Mouse (Mus musculus) embryonic facial prominence, embryonic 10.5 days (tissue): ENCODE data around the gene Dppa2. TPM values are rescaled to one million over a fixed set of nuclear protein-coding genes. Genes with fewer than 3 reads are reported as not detected.
"Not testable (repeated sequence)": the region's sequence is repeated elsewhere in the genome, so short reads cannot be mapped to it uniquely, and the experiment has no call there.

Experiments
- DNase-seq: peaks from one replicate; pipeline ENCODE4 v3.0.0-alpha.2; 2017; ENCODE audit warnings: low spot score
- H3K27ac ChIP-seq: fragments of 300-500 bp; sonication (generic); replicated peaks from 2 replicates; pipeline ENCODE4 v1.5.1; 2016; ENCODE audit warnings: mild to moderate bottlenecking
- H3K27me3 ChIP-seq: fragments of 300-500 bp; sonication (generic); replicated peaks from 2 replicates; pipeline ENCODE4 v1.6.1; 2016; ENCODE audit warnings: low read depth, mild to moderate bottlenecking; ENCODE audit not compliant: poor library complexity, severe bottlenecking
- H3K36me3 ChIP-seq: fragments of 300-500 bp; sonication (generic); replicated peaks from 2 replicates; pipeline ENCODE4 v1.6.1; 2016; ENCODE audit warnings: mild to moderate bottlenecking, moderate library complexity
- H3K4me1 ChIP-seq: fragments of 300-500 bp; sonication (generic); 2 replicates; pipeline ENCODE4 v1.6.1; 2016
- H3K4me3 ChIP-seq: fragments of 300-500 bp; sonication (generic); 2 replicates; pipeline ENCODE4 v1.5.1; 2016; ENCODE audit warnings: mild to moderate bottlenecking, moderate library complexity
- H3K9me3 ChIP-seq: fragments of 300-500 bp; sonication (generic); 2 replicates; pipeline ENCODE4 v1.6.1; 2016; ENCODE audit warnings: mild to moderate bottlenecking
- WGBS: fragments of 180-500 bp; shearing (Covaris S2); methylation state at CpG from one replicate; pipeline ENCODE4 v1.1.7; 2016; 5-methylcytosine and 5-hydroxymethylcytosine counted together
- polyA plus RNA-seq: library from polyadenylated mRNA; unstranded; fragments of >200 nt; fragmentation: Nextera tagmentation; extraction: Ambion mirVana; gene quantifications from 2 replicates; pipeline ENCODE4 v1.2.1, GENCODE M21; 2016

Dppa2 gene
- polyA plus RNA-seq, 1 experiment from 2014 or later: not detected

DNA sequence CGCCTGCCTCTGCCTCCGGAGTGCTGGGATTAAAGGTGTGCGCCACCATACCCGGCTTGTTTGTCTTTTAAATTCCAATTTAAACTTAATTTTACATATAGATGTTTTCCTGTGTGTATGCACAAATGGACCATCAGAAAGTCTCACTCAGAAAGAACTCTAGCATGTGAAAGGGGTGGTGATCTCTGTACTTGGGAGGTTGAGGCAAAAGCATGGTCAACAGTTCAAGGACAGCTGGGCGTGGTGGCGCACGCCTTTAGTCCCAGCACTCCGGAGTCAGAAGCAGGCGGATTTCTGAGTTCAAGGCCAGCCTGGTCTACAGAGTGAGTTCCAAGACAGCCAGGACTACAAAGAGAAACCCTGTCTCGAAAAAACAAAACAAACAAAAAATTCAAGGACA, 5.2 kb downstream of the Dppa2 start:
- H3K4me3 ChIP-seq, H3K27ac ChIP-seq, H3K36me3 ChIP-seq, H3K9me3 ChIP-seq, DNase-seq, H3K4me1 ChIP-seq, H3K27me3 ChIP-seq: not testable (repeated sequence)
- WGBS: 94% methylated on average over 10 of the region's 10 CpGs

DNA sequence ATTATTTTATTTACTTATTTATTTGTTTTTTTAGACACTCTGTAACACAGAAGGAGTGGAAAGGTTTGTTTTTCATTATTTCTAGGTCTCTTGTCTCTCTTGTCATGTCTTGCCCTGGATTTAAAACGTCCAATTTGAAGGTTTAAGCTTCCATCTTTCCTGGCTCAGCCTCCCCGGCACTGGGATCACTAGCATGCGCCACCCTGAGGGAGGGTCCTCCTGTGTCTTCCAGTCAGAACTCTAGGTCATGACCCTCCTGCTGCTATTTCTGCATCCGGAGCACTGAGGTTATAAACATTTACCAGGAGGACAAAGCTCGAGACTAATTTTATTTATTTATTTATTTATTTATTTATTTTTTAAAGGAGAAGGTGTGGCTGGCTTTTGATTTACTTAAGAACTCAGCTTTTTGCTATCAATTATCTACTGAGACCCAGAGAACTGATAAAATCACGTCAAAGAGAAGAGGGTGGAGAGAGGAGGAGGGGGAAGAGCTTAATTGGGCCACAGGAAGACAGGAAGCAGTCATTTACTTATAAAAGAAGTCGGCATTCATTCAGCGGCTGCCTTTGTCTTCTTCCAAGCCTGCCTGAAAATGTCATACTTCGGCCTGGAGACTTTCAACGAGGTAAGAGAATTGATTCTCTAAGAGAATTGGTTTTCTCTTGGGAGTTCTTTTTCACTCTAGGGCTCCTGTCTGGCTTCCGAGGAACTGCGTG, 6.4 kb downstream of the Dppa2 start:
- no peak overlapping the region for H3K27ac ChIP-seq
- H3K9me3 ChIP-seq: no peaks in the 10 kb centered on the region
- no peak overlapping the region for H3K4me3 ChIP-seq
- DNase-seq: no peak
- no peaks in the 10 kb centered on the region for H3K36me3 ChIP-seq
- no peaks in the 10 kb centered on the region for H3K27me3 ChIP-seq
- 81% methylated on average over 12 of the region's 12 CpGs for WGBS
- no peaks in the 10 kb centered on the region for H3K4me1 ChIP-seq

GRCm38 (mm10) chr16:48315294-48315693, 11.6 kb downstream of the Dppa2 start:
- no peaks in the 10 kb centered on the region for H3K27me3 ChIP-seq
- 89% methylated on average over 3 of the region's 3 CpGs for WGBS
- H3K4me1 ChIP-seq: no peaks in the 10 kb centered on the region
- H3K4me3 ChIP-seq: no peak overlapping the region
- H3K27ac ChIP-seq: no peak overlapping the region
- no peaks in the 10 kb centered on the region for H3K36me3 ChIP-seq
- no peak for DNase-seq
- H3K9me3 ChIP-seq: no peaks in the 10 kb centered on the region

GRCm38 (mm10) chr16:48320781-48321180, 17.1 kb downstream of the Dppa2 start:
- WGBS: 96% methylated on average over 6 of the region's 6 CpGs
- Histone ChIP-seq H3K9me3 (no peaks in the 10 kb centered on the region), H3K27me3 (no peaks in the 10 kb centered on the region), H3K36me3 (no peaks in the 10 kb centered on the region), H3K4me3 (no peak overlapping the region), H3K4me1 (no peaks in the 10 kb centered on the region), H3K27ac (no peak overlapping the region)
- no peak for DNase-seq

GRCm38 (mm10) chr16:48323133-48323532, 19.4 kb downstream of the Dppa2 start:
- Histone ChIP-seq H3K36me3 (no peaks in the 10 kb centered on the region), H3K27me3 (no peaks in the 10 kb centered on the region), H3K4me3 (no peak overlapping the region), H3K4me1 (no peaks in the 10 kb centered on the region), H3K27ac (no peak overlapping the region), H3K9me3 (no peaks in the 10 kb centered on the region)
- no peak for DNase-seq
- WGBS: 78% methylated on average over 6 of the region's 6 CpGs

- no peak for DNase-seq
- H3K4me3 ChIP-seq: no peak overlapping the region
- no peaks in the 10 kb centered on the region for H3K4me1 ChIP-seq
- H3K27ac ChIP-seq: no peak overlapping the region
- 82% methylated on average over 8 of the region's 8 CpGs for WGBS
- no peaks in the 10 kb centered on the region for H3K27me3 ChIP-seq
- H3K9me3 ChIP-seq: no peaks in the 10 kb centered on the region
- no peaks in the 10 kb centered on the region for H3K36me3 ChIP-seq
Observed at GRCm38 (mm10) chr16:48323602-48324345, 20.1 kb downstream of the Dppa2 start.

DNA sequence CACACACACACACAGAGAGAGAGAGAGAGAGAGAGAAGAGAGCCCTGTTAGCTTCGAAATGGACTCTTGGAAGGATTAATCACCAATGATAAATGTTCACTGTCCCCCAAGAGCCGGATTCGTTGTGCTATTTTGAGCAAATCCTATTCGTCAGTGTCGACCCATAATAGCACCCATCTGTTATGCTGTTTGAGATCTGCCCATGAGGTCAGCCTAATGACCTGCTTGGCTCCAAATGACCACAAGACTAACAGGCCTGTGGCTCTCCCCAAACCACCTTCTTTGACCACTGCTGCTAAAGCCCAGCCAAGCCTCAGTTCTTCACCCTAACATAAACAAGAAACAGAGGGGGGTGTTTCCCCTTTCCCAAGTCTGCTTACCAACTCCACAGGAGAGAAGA, 23.2 kb downstream of the Dppa2 start:
- DNase-seq: no peak
- Histone ChIP-seq H3K4me1 (no peaks in the 10 kb centered on the region), H3K9me3 (no peaks in the 10 kb centered on the region), H3K27me3 (no peaks in the 10 kb centered on the region), H3K36me3 (no peaks in the 10 kb centered on the region), H3K4me3 (no peak overlapping the region), H3K27ac (no peak overlapping the region)
- WGBS: 62% methylated on average over 5 of the region's 5 CpGs

- no peak overlapping the region for H3K4me3 ChIP-seq
- no peaks in the 10 kb centered on the region for H3K9me3 ChIP-seq
- no peak for DNase-seq
- no peaks in the 10 kb centered on the region for H3K4me1 ChIP-seq
- H3K36me3 ChIP-seq: no peaks in the 10 kb centered on the region
- H3K27ac ChIP-seq: no peak overlapping the region
- 92% methylated on average over 2 of the region's 2 CpGs for WGBS
- no peaks in the 10 kb centered on the region for H3K27me3 ChIP-seq
Observed at GRCm38 (mm10) chr16:48328420-48328819, 24.7 kb downstream of the Dppa2 start.

GRCm38 (mm10) chr16:48331822-48332221, 28.1 kb downstream of the Dppa2 start:
- no peaks in the 10 kb centered on the region for H3K4me1 ChIP-seq
- no peak overlapping the region for H3K27ac ChIP-seq
- DNase-seq: no peak
- 85% methylated on average over 3 of the region's 3 CpGs for WGBS
- no peaks in the 10 kb centered on the region for H3K36me3 ChIP-seq
- no peaks in the 10 kb centered on the region for H3K9me3 ChIP-seq
- H3K4me3 ChIP-seq: no peak overlapping the region
- no peaks in the 10 kb centered on the region for H3K27me3 ChIP-seq

GRCm38 (mm10) chr16:48335326-48335725, 31.6 kb downstream of the Dppa2 start:
- no peaks in the 10 kb centered on the region for H3K4me1 ChIP-seq
- no peak overlapping the region for H3K27ac ChIP-seq
- H3K36me3 ChIP-seq: no peaks in the 10 kb centered on the region
- H3K4me3 ChIP-seq: no peak overlapping the region
- H3K27me3 ChIP-seq: no peaks in the 10 kb centered on the region
- WGBS: 93% methylated on average over 4 of the region's 4 CpGs
- no peaks in the 10 kb centered on the region for H3K9me3 ChIP-seq
- no peak for DNase-seq

DNA sequence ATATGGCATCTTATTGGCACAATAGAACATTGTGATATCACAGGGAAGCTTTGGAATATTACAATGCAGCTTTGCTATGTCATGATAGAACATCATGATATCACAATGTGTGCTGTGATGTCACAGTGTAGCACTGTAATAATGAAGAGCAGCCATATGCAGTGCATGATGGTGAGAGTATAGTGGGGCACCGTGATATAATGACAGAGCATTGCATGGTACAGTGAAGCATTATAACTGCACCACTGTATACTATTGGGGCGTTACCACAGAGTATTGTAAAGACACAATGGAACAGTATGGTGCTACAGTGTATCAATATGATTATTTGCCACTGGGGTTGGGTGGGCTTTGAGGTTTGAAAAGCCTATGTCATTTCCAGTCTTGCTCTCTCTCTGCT, 40.5 kb downstream of the Dppa2 start:
- WGBS: 87% methylated on average over 2 of the region's 2 CpGs
- Histone ChIP-seq H3K27me3 (no peaks in the 10 kb centered on the region), H3K27ac (no peak overlapping the region), H3K4me1 (no peaks in the 10 kb centered on the region), H3K36me3 (no peaks in the 10 kb centered on the region), H3K4me3 (no peak overlapping the region), H3K9me3 (no peaks in the 10 kb centered on the region)
- no peak for DNase-seq

DNA sequence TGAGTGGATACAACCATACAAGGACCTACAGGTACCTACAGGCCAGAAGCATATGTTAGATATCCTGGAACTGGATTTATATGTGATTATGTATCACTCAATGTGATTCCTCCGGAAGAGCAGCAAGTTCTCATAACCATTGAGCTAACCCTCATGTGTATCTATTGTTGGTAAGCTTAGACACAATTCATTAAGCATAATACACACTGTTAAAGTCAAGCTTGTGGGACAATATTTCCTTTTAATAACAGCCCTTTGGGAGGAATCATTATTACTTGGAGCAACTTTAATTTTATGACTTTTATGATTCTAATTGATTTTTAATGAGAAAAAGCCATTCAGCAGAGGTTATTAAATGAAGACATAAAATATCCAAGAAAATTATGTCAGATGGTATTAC, 43.5 kb downstream of the Dppa2 start:
- no peak for DNase-seq
- Histone ChIP-seq H3K4me3 (no peak overlapping the region), H3K27me3 (no peaks in the 10 kb centered on the region), H3K27ac (no peak overlapping the region), H3K9me3 (no peaks in the 10 kb centered on the region), H3K36me3 (no peaks in the 10 kb centered on the region), H3K4me1 (no peaks in the 10 kb centered on the region)
- 91% methylated on average over 1 of the region's 1 CpGs for WGBS

DNA sequence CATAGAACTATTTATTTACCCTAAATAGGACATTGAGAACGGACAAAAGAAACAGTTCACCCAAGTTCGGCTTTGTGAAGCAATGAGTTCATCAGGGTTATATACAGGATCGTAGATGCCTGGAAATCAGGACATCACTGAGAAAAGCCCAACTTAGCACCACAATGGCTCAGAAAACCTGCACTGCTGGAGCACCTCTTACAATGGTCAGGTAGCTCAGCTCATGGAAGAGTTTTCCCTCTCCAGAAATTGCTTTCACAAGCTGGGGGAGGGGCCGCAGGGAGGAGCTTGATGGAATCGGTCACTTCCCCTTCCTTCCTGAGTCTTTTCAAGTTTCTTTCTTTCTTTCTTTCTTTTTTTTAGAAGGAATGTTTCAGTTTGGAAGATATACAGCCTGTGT, 52.0 kb downstream of the Dppa2 start:
- WGBS: 82% methylated on average over 5 of the region's 5 CpGs
- Histone ChIP-seq H3K27ac (no peak overlapping the region), H3K27me3 (no peaks in the 10 kb centered on the region), H3K36me3 (no peaks in the 10 kb centered on the region), H3K9me3 (no peaks in the 10 kb centered on the region), H3K4me1 (no peaks in the 10 kb centered on the region), H3K4me3 (no peak overlapping the region)
- DNase-seq: no peak
